Mouse (Mus musculus) kidney, embryonic 16.5 days (tissue): ENCODE data around the gene Large2. TPM values are rescaled to one million over a fixed set of nuclear protein-coding genes. Genes with fewer than 3 reads are reported as not detected.

Experiments
- ATAC-seq: fragments of 200-750 bp; cut with Nextera tagmentation; 2 replicates; pipeline ENCODE4 v1.8.0; 2017; ENCODE audit warnings: moderate TSS enrichment; ENCODE audit not compliant: low FRiP score, low TSS enrichment
- H3K27ac ChIP-seq: fragments of 300-500 bp; sonication (generic); 2 replicates; pipeline ENCODE4 v1.5.1; 2014; ENCODE audit warnings: low read length
- H3K27me3 ChIP-seq: fragments of 300-500 bp; sonication (generic); 2 replicates; pipeline ENCODE4 v1.6.1; 2014; ENCODE audit warnings: low read length, control low read depth, mixed read lengths; ENCODE audit not compliant: insufficient read depth
- H3K36me3 ChIP-seq: fragments of 300-500 bp; sonication (generic); 2 replicates; pipeline ENCODE4 v1.6.1; 2014; ENCODE audit warnings: low read length, control low read depth, mixed read lengths; ENCODE audit not compliant: insufficient read depth
- H3K4me1 ChIP-seq: fragments of 300-500 bp; sonication (generic); 2 replicates; pipeline ENCODE4 v1.6.1; 2014; ENCODE audit warnings: low read length, control low read depth, mixed read lengths; ENCODE audit not compliant: insufficient read depth
- H3K4me2 ChIP-seq: fragments of 300-500 bp; sonication (generic); replicated peaks from 2 replicates; pipeline ENCODE4 v1.6.1; 2014; ENCODE audit warnings: low read depth, low read length
- H3K4me3 ChIP-seq: fragments of 300-500 bp; sonication (generic); 2 replicates; pipeline ENCODE4 v1.5.1; 2014; ENCODE audit warnings: mild to moderate bottlenecking, low read length
- H3K9ac ChIP-seq: fragments of 300-500 bp; sonication (generic); replicated peaks from 2 replicates; pipeline ENCODE4 v1.6.1; 2014; ENCODE audit warnings: low read length
- H3K9me3 ChIP-seq: fragments of 300-500 bp; sonication (generic); 2 replicates; pipeline ENCODE4 v1.6.1; 2016; ENCODE audit warnings: low read length, control low read depth
- WGBS: fragments of 180-500 bp; shearing (Covaris S2); extraction: QIAGEN DNeasy Blood & Tissue Kit; methylation state at CpG from one replicate; pipeline ENCODE4 v1.1.7; 2014; 5-methylcytosine and 5-hydroxymethylcytosine counted together
- polyA plus RNA-seq: library from polyadenylated mRNA; unstranded; fragments of >200 nt; fragmentation: Nextera tagmentation; extraction: Ambion mirVana; gene quantifications from 2 replicates; pipeline ENCODE4 v1.2.1, GENCODE M21; 2015

The Large2 gene
- polyA plus RNA-seq, 1 experiment from 2014 or later: 35.8 TPM

- Histone ChIP-seq H3K4me2 (no peak overlapping the region), H3K27me3 (0 out of 2 replicates have a peak, but pooled peaks cover 7% of the 10 kb centered on the region), H3K27ac (peak overlapping the region; percentile 96), H3K9ac (no peak overlapping the region), H3K4me3 (no peak overlapping the region), H3K36me3 (no peaks in the 10 kb centered on the region), H3K4me1 (peaks cover 57% of the 10 kb centered on the region), H3K9me3 (no peaks in the 10 kb centered on the region)
- no peak for ATAC-seq
- whole genome bisulfite sequencing: 74% methylated on average over 11 of the region's 11 CpGs
Observed at GRCm38 (mm10) chr2:92373437-92373813, 1.2 kb downstream of the Large2 start.

- H3K9ac ChIP-seq: peak overlapping the region; percentile 35
- no peaks in the 10 kb centered on the region for H3K36me3 ChIP-seq
- no peak overlapping the region for H3K4me3 ChIP-seq
- H3K27me3 ChIP-seq: 0 out of 2 replicates have a peak, but pooled peaks cover 7% of the 10 kb centered on the region
- H3K4me2 ChIP-seq: peak overlapping the region; percentile 69; the same call in 1 of the 2 replicates
- WGBS: 37% methylated on average over 9 of the region's 9 CpGs
- no peaks in the 10 kb centered on the region for H3K9me3 ChIP-seq
- H3K27ac ChIP-seq: peak overlapping the region; percentile 96
- ATAC-seq: no peak
- H3K4me1 ChIP-seq: peaks cover 57% of the 10 kb centered on the region
Observed at GRCm38 (mm10) chr2:92372767-92373436, 1.8 kb downstream of the Large2 start.

- 26% methylated on average over 10 of the region's 10 CpGs for WGBS
Observed at GRCm38 (mm10) chr2:92371971-92372690, 2.5 kb downstream of the Large2 start.

GRCm38 (mm10) chr2:92370821-92371805 lies 3.6 kb downstream of the Large2 start:
- H3K27ac ChIP-seq: peak overlapping the region; percentile 96
- H3K4me3 ChIP-seq: peak overlapping the region; percentile 59
- H3K9me3 ChIP-seq: no peaks in the 10 kb centered on the region
- 1% methylated on average over 45 of the region's 45 CpGs for WGBS
- H3K9ac ChIP-seq: peak overlapping the region; percentile 71
- ATAC-seq: peak; percentile 69
- H3K4me2 ChIP-seq: peak overlapping the region; percentile 69
- peaks cover 55% of the 10 kb centered on the region for H3K4me1 ChIP-seq
- H3K36me3 ChIP-seq: no peaks in the 10 kb centered on the region
- 0 out of 2 replicates have a peak, but pooled peaks cover 7% of the 10 kb centered on the region for H3K27me3 ChIP-seq

More at GRCm38 (mm10) chr2:92371971-92372690, 2.5 kb downstream of the Large2 start:
- ATAC-seq: no peak
- Histone ChIP-seq H3K4me2 (peak overlapping the region; percentile 69; the same call in 1 of the 2 replicates), H3K4me1 (peaks cover 57% of the 10 kb centered on the region), H3K4me3 (no peak overlapping the region), H3K9ac (peak overlapping the region; percentile 71), H3K9me3 (no peaks in the 10 kb centered on the region), H3K27me3 (0 out of 2 replicates have a peak, but pooled peaks cover 7% of the 10 kb centered on the region), H3K36me3 (no peaks in the 10 kb centered on the region), H3K27ac (peak overlapping the region; percentile 96)

GRCm38 (mm10) chr2:92370375-92370774 lies 4.3 kb downstream of the Large2 start:
- ATAC-seq: peak; percentile 0; the same call in 1 of the 2 replicates
- Histone ChIP-seq H3K36me3 (peaks cover 5% of the 10 kb centered on the region), H3K27ac (peak overlapping the region; percentile 96), H3K4me2 (peak overlapping the region; percentile 69), H3K9ac (peak overlapping the region; percentile 71), H3K9me3 (no peaks in the 10 kb centered on the region), H3K4me3 (peak overlapping the region; percentile 59), H3K4me1 (peaks cover 50% of the 10 kb centered on the region), H3K27me3 (0 out of 2 replicates have a peak, but pooled peaks cover 7% of the 10 kb centered on the region)
- 9% methylated on average over 19 of the region's 19 CpGs for WGBS

- no peak for ATAC-seq
- H3K9me3 ChIP-seq: no peaks in the 10 kb centered on the region
- WGBS: 35% methylated on average over 20 of the region's 20 CpGs
- H3K27me3 ChIP-seq: 0 out of 2 replicates have a peak, but pooled peaks cover 7% of the 10 kb centered on the region
- no peak overlapping the region for H3K27ac ChIP-seq
- peaks cover 14% of the 10 kb centered on the region for H3K36me3 ChIP-seq
- H3K4me2 ChIP-seq: no peak overlapping the region
- no peak overlapping the region for H3K9ac ChIP-seq
- H3K4me3 ChIP-seq: no peak overlapping the region
- H3K4me1 ChIP-seq: peaks cover 31% of the 10 kb centered on the region
Observed at GRCm38 (mm10) chr2:92367383-92368029, 7.2 kb downstream of the Large2 start.

GRCm38 (mm10) chr2:92365568-92365967 lies 9.1 kb downstream of the Large2 start:
- Histone ChIP-seq H3K27me3 (0 out of 2 replicates have a peak, but pooled peaks cover 7% of the 10 kb centered on the region), H3K4me1 (peaks cover 17% of the 10 kb centered on the region), H3K9ac (no peak overlapping the region), H3K36me3 (peaks cover 19% of the 10 kb centered on the region), H3K4me2 (no peak overlapping the region), H3K4me3 (no peak overlapping the region), H3K27ac (no peak overlapping the region), H3K9me3 (no peaks in the 10 kb centered on the region)
- WGBS: 91% methylated on average over 10 of the region's 10 CpGs
- ATAC-seq: no peak

GRCm38 (mm10) chr2:92364086-92364485 lies 10.6 kb downstream of the Large2 start:
- ATAC-seq: no peak
- no peak overlapping the region for H3K4me2 ChIP-seq
- 79% methylated on average over 4 of the region's 4 CpGs for WGBS
- H3K9me3 ChIP-seq: no peaks in the 10 kb centered on the region
- no peak overlapping the region for H3K9ac ChIP-seq
- peaks cover 11% of the 10 kb centered on the region for H3K4me1 ChIP-seq
- H3K4me3 ChIP-seq: no peak overlapping the region
- peaks cover 31% of the 10 kb centered on the region for H3K36me3 ChIP-seq
- no peak overlapping the region for H3K27ac ChIP-seq
- H3K27me3 ChIP-seq: no peaks in the 10 kb centered on the region
